Mouse (Mus musculus) testis, adult 2 months (tissue): Measurements from ENCODE around the gene Lrwd1.

Experiments
- CTCF ChIP-seq: fragments of 200-500 bp; IDR thresholded peaks from 2 replicates; pipeline ENCODE4 v1.5.1; 2012; ENCODE audit warnings: low read depth, mild to moderate bottlenecking, inconsistent platforms, low read length, moderate library complexity; ENCODE audit not compliant: control insufficient read depth, insufficient read depth, insufficient replicate concordance
- POLR2A ChIP-seq: fragments of 200-500 bp; IDR thresholded peaks from 2 replicates; pipeline ENCODE4 v1.6.1; 2012; ENCODE audit warnings: low read depth, mild to moderate bottlenecking, inconsistent platforms, low read length, moderate library complexity; ENCODE audit not compliant: control insufficient read depth

GRCm38 (mm10) chr5:136135571-136136291 lies at the start of gene Lrwd1, which contains the start of gene Alkbh4:
- TF ChIP-seq POLR2A (peak; percentile 88), CTCF (no peak)
